Mouse (Mus musculus): ENCODE measurements around the gene Pfn1.

GRCm38 (mm10) chr11:70652884-70653344 is 1.5 kb downstream of the Pfn1 start:
- TF ChIP-seq CTCF (IDR thresholded peaks at IDR 0.05; ENCODE audit: borderline replicate concordance, insufficient read depth, low read length) (no peak), POLR2A (IDR thresholded peaks at IDR 0.05; ENCODE audit: low read depth, low read length) (no peak)
